Mouse (Mus musculus): ENCODE results near the gene Rtn2. TPM values are rescaled to one million over a fixed set of nuclear protein-coding genes. Genes with fewer than 3 reads are reported as not detected.

The Rtn2 gene
- total and polyA plus RNA-seq, 2 experiments: 0.62 to 0.65 TPM

DNA sequence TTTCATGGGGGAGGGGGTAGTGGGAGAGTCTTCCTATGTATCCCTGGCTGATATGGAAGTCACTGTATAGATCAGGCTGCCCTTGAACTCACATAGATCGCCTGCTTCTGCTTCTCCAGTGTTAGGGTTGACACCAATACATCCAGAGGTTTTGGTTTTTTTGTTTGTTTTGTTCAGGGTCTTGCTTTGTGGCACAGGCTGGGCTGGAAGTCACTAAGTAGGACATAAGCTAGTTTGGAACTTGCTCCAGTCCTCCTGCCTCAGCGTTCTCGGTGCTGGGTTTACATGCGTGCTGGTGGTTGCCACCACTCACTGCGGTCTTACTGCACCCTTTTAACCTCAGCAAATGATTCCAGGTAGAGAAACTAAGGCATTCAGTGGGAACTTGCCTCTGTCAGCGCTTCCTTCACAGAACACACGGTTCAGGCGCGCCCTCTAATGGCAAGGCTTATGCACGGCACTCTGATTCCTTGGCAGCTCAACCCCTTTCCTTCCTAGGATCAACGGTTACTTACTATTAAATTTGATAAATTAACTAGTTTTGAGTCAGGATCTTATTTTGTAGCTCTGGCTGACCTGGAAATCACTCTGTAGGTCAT lies 60.9 kb downstream of the Rtn2 start:
- TF ChIP-seq CTCF (IDR thresholded peaks at IDR 0.05; ENCODE audit: low read depth, low read length) (peak; percentile 96), POLR2A (IDR thresholded peaks at IDR 0.05; ENCODE audit: extremely low read depth, insufficient read depth, low read length) (no peak)
- WGBS: 0% methylated on average over 11 of the region's 11 CpGs
- Histone ChIP-seq H3K27ac (replicated peaks; ENCODE audit: insufficient read depth, low read depth, low read length) (no peak overlapping the region), H3K4me3 (ENCODE audit: insufficient read depth, low read depth, low read length) (no peak overlapping the region), H3K36me3 (ENCODE audit: control insufficient read depth, insufficient read depth, low read length) (no peaks in the 10 kb centered on the region), H3K4me1 (ENCODE audit: control insufficient read depth, insufficient read depth, low read length) (peaks cover 1% of the 10 kb centered on the region; the same call in 1 of the 2 replicates), H3K79me2 (ENCODE audit: control insufficient read depth, insufficient read depth, low read length) (no peaks in the 10 kb centered on the region), H3K9ac (ENCODE audit: low read depth, low read length) (peak overlapping the region; percentile 41; the same call in 1 of the 2 replicates), H3K27me3 (ENCODE audit: control insufficient read depth, insufficient read depth, low read length) (0 out of 2 replicates have a peak, but pooled peaks cover 2% of the 10 kb centered on the region)
- DNase-seq (ENCODE audit: extremely low read depth, low read depth, low spot score): peak; percentile 64

DNA sequence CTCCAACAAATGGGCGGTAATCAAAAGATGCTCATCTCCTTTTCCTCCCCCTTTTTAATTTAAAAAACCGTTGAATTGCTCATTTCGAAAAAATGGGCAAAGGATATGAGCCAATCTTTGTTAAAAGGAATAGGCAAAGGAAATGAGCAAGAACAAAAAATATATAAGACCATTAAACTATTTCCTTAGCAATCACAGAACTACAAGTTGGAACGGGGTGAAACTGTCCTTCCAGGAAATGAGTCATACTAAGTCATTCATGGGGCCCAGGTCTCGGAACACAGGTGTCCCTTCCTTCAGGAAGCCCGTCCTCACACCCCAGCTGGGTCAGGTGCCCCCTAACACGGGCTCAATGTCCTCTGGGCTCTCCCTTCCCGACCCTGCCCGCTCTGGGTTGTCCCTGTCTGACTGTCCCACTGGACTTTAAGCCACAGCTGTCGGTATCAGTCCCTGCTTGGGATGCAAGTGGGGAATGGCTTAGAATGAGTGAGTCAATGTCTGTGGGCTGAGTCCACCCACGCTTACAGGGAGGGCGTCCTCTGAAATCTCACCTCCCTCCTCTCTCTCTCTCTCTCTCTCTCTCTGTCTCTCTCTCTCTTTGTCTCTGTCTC lies 61.9 kb downstream of the Rtn2 start, which contains the start of gene Ercc1:
Gene Ercc1 (plus strand): TSS at position 542 of the 611 bp plus-strand sequence.
- H3K36me3 ChIP-seq (ENCODE audit: control insufficient read depth, insufficient read depth, low read length): no peaks in the 10 kb centered on the region
- WGBS: 20% methylated on average over 12 of the region's 12 CpGs
- no peak for DNase-seq (ENCODE audit: extremely low read depth, low read depth, low spot score)
- H3K79me2 ChIP-seq (ENCODE audit: control insufficient read depth, insufficient read depth, low read length): no peaks in the 10 kb centered on the region
- H3K4me3 ChIP-seq (ENCODE audit: insufficient read depth, low read depth, low read length): peak within 1 kb of the TSS; percentile 63
- no peak for TF ChIP-seq POLR2A (IDR thresholded peaks at IDR 0.05; ENCODE audit: extremely low read depth, insufficient read depth, low read length)
- no peak for TF ChIP-seq CTCF (IDR thresholded peaks at IDR 0.05; ENCODE audit: low read depth, low read length)
- H3K4me1 ChIP-seq (ENCODE audit: control insufficient read depth, insufficient read depth, low read length): peaks cover 1% of the 10 kb centered on the region; the same call in 1 of the 2 replicates
- H3K9ac ChIP-seq (ENCODE audit: low read depth, low read length): peak within 1 kb of the TSS; percentile 60
- H3K27me3 ChIP-seq (ENCODE audit: control insufficient read depth, insufficient read depth, low read length): 0 out of 2 replicates have a peak, but pooled peaks cover 2% of the 10 kb centered on the region
- H3K27ac ChIP-seq (replicated peaks; ENCODE audit: insufficient read depth, low read depth, low read length): no peak within 1 kb of the TSS; the same call in 1 of the 2 replicates

DNA sequence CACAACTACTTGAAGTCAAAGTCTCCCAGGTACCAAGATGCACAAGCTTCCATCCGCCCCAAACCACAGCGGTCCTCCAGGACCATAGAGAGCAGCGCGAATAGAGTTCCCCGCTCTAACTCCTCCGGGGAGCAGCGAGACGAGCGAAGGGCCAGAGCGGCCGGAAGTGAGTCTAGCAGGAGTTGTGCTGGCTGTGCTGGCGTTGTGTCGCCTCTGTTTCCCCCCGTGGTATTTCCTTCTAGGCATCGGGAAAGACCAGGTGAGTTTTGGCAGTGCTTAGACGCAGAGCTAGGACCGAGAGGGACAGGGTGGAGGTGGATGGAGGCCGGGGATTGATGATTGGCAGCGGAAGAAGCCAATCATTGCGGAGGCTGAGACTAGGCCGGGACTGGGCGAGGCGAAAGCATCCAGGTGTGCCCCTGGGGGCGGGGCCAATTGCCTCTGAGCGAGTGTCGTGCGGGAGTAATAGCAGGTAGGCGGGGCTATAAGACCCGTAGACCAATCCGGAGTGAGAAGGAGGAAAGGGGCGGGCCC lies 62.6 kb downstream of the Rtn2 start:
- H3K27ac ChIP-seq (replicated peaks; ENCODE audit: insufficient read depth, low read depth, low read length): no peak overlapping the region; the same call in 1 of the 2 replicates
- peak; percentile 90 for DNase-seq (ENCODE audit: extremely low read depth, low read depth, low spot score)
- peaks cover 1% of the 10 kb centered on the region; the same call in 1 of the 2 replicates for H3K4me1 ChIP-seq (ENCODE audit: control insufficient read depth, insufficient read depth, low read length)
- peak overlapping the region; percentile 63 for H3K4me3 ChIP-seq (ENCODE audit: insufficient read depth, low read depth, low read length)
- TF ChIP-seq POLR2A (IDR thresholded peaks at IDR 0.05; ENCODE audit: extremely low read depth, insufficient read depth, low read length): 0 out of 2 replicates have a peak, but pooled peaks have one; percentile 4
- no peak for TF ChIP-seq CTCF (IDR thresholded peaks at IDR 0.05; ENCODE audit: low read depth, low read length)
- no peaks in the 10 kb centered on the region for H3K79me2 ChIP-seq (ENCODE audit: control insufficient read depth, insufficient read depth, low read length)
- WGBS: under 1% methylated on average over 31 of the region's 31 CpGs
- H3K36me3 ChIP-seq (ENCODE audit: control insufficient read depth, insufficient read depth, low read length): no peaks in the 10 kb centered on the region
- peak overlapping the region; percentile 60 for H3K9ac ChIP-seq (ENCODE audit: low read depth, low read length)
- 0 out of 2 replicates have a peak, but pooled peaks cover 2% of the 10 kb centered on the region for H3K27me3 ChIP-seq (ENCODE audit: control insufficient read depth, insufficient read depth, low read length)

Other genes with a start within 250 kb of the Rtn2 start
- not detected in 2 replicates for gene Rsph6a, start 227.9 kb upstream of the Rtn2 start, total RNA-seq (2014; rRNA removed)
- gene Rsph6a, start 227.9 kb upstream of the Rtn2 start, polyA plus RNA-seq (2012; rRNA removed): not detected in 2 replicates
- 4.5 and 6.7 TPM in 2 replicates for gene Dmwd, start 206.4 kb upstream of the Rtn2 start, total RNA-seq (2014; rRNA removed)
- gene Dmwd, start 206.4 kb upstream of the Rtn2 start, polyA plus RNA-seq (2012; rRNA removed): 29.4 and 35.7 TPM in 2 replicates
- 13.6 and 24.8 TPM in 2 replicates for gene Dmpk, start 198.8 kb upstream of the Rtn2 start, total RNA-seq (2014; rRNA removed)
- gene Dmpk, start 198.8 kb upstream of the Rtn2 start, polyA plus RNA-seq (2012; rRNA removed): 60.0 and 76.4 TPM in 2 replicates
- gene Six5, start 188.0 kb upstream of the Rtn2 start, total RNA-seq (2014; rRNA removed): 1.8 and 2.3 TPM in 2 replicates
- 5.2 and 8.7 TPM in 2 replicates for gene Six5, start 188.0 kb upstream of the Rtn2 start, polyA plus RNA-seq (2012; rRNA removed)
- gene Gm4969, start 164.3 kb upstream of the Rtn2 start, total RNA-seq (2014; rRNA removed): 0.09 TPM in 1 of 2 replicates, not detected in the other
- 0.02 TPM in 1 of 2 replicates, not detected in the other for gene Gm4969, start 164.3 kb upstream of the Rtn2 start, polyA plus RNA-seq (2012; rRNA removed)
- 2.4 and 3.2 TPM in 2 replicates for gene Fbxo46, start 162.8 kb upstream of the Rtn2 start, total RNA-seq (2014; rRNA removed)
- gene Fbxo46, start 162.8 kb upstream of the Rtn2 start, polyA plus RNA-seq (2012; rRNA removed): 4.3 and 5.0 TPM in 2 replicates
- 4.3 and 6.3 TPM in 2 replicates for gene Qpctl, start 133.3 kb upstream of the Rtn2 start, total RNA-seq (2014; rRNA removed)
- 8.9 and 11.7 TPM in 2 replicates for gene Qpctl, start 133.3 kb upstream of the Rtn2 start, polyA plus RNA-seq (2012; rRNA removed)
- 28.4 and 29.4 TPM in 2 replicates for gene Snrpd2, start 132.9 kb upstream of the Rtn2 start, total RNA-seq (2014; rRNA removed)
- gene Snrpd2, start 132.9 kb upstream of the Rtn2 start, polyA plus RNA-seq (2012; rRNA removed): 16.4 and 17.7 TPM in 2 replicates
- not detected in 2 replicates for gene Gipr, start 116.5 kb upstream of the Rtn2 start, total RNA-seq (2014; rRNA removed)
- not detected in 2 replicates for gene Gipr, start 116.5 kb upstream of the Rtn2 start, polyA plus RNA-seq (2012; rRNA removed)
- gene Eml2, start 106.2 kb upstream of the Rtn2 start, total RNA-seq (2014; rRNA removed): 9.8 and 11.1 TPM in 2 replicates
- gene Eml2, start 106.2 kb upstream of the Rtn2 start, polyA plus RNA-seq (2012; rRNA removed): 9.7 and 12.2 TPM in 2 replicates
- gene Gpr4, start 70.1 kb upstream of the Rtn2 start, total RNA-seq (2014; rRNA removed): 0.09 and 0.40 TPM in 2 replicates
- 1.8 and 2.7 TPM in 2 replicates for gene Gpr4, start 70.1 kb upstream of the Rtn2 start, polyA plus RNA-seq (2012; rRNA removed)
- gene Opa3, start 54.3 kb upstream of the Rtn2 start, total RNA-seq (2014; rRNA removed): 12.9 and 16.0 TPM in 2 replicates
- gene Opa3, start 54.3 kb upstream of the Rtn2 start, polyA plus RNA-seq (2012; rRNA removed): 34.1 and 40.4 TPM in 2 replicates
- gene Vasp, start 10.8 kb upstream of the Rtn2 start, total RNA-seq (2014; rRNA removed): 6.3 and 11.3 TPM in 2 replicates
- 24.2 and 37.1 TPM in 2 replicates for gene Vasp, start 10.8 kb upstream of the Rtn2 start, polyA plus RNA-seq (2012; rRNA removed)
- 0.20 TPM in 1 of 2 replicates, not detected in the other for gene Ppm1n, start 2.6 kb upstream of the Rtn2 start, total RNA-seq (2014; rRNA removed)
- gene Ppm1n, start 2.6 kb upstream of the Rtn2 start, polyA plus RNA-seq (2012; rRNA removed): 0.13 TPM in 1 of 2 replicates, not detected in the other
- gene Fosb, start 27.4 kb downstream of the Rtn2 start, total RNA-seq (2014; rRNA removed): 0.07 and 0.09 TPM in 2 replicates
- gene Fosb, start 27.4 kb downstream of the Rtn2 start, polyA plus RNA-seq (2012; rRNA removed): 0.06 and 0.11 TPM in 2 replicates
- gene Ercc1, start 62.2 kb downstream of the Rtn2 start, total RNA-seq (2014; rRNA removed): 6.5 and 6.6 TPM in 2 replicates
- gene Ercc1, start 62.2 kb downstream of the Rtn2 start, polyA plus RNA-seq (2012; rRNA removed): 8.5 and 9.4 TPM in 2 replicates
- 1.3 and 1.7 TPM in 2 replicates for gene Cd3eap, start 76.9 kb downstream of the Rtn2 start, total RNA-seq (2014; rRNA removed)
- gene Cd3eap, start 76.9 kb downstream of the Rtn2 start, polyA plus RNA-seq (2012; rRNA removed): 6.5 and 7.0 TPM in 2 replicates
- 0.18 and 0.20 TPM in 2 replicates for gene Ppp1r13l, start 77.1 kb downstream of the Rtn2 start, total RNA-seq (2014; rRNA removed)
- 3.0 and 4.6 TPM in 2 replicates for gene Ppp1r13l, start 77.1 kb downstream of the Rtn2 start, polyA plus RNA-seq (2012; rRNA removed)
- gene Ercc2, start 99.4 kb downstream of the Rtn2 start, total RNA-seq (2014; rRNA removed): 8.7 and 9.4 TPM in 2 replicates
- 18.7 and 26.8 TPM in 2 replicates for gene Ercc2, start 99.4 kb downstream of the Rtn2 start, polyA plus RNA-seq (2012; rRNA removed)
- 0.37 TPM in 1 of 2 replicates, not detected in the other for gene Klc3, start 121.5 kb downstream of the Rtn2 start, total RNA-seq (2014; rRNA removed)
- gene Klc3, start 121.5 kb downstream of the Rtn2 start, polyA plus RNA-seq (2012; rRNA removed): 0.17 and 0.24 TPM in 2 replicates
- 0.07 and 11.0 TPM in 2 replicates for gene Ckm, start 122.2 kb downstream of the Rtn2 start, total RNA-seq (2014; rRNA removed)
- gene Ckm, start 122.2 kb downstream of the Rtn2 start, polyA plus RNA-seq (2012; rRNA removed): 0.16 and 0.18 TPM in 2 replicates
- gene Mark4, start 176.2 kb downstream of the Rtn2 start, total RNA-seq (2014; rRNA removed): 1.8 and 2.8 TPM in 2 replicates
- gene Mark4, start 176.2 kb downstream of the Rtn2 start, polyA plus RNA-seq (2012; rRNA removed): 4.9 and 6.4 TPM in 2 replicates
- gene Exoc3l2, start 180.7 kb downstream of the Rtn2 start, total RNA-seq (2014; rRNA removed): 2.1 and 2.2 TPM in 2 replicates
- 5.1 and 5.8 TPM in 2 replicates for gene Exoc3l2, start 180.7 kb downstream of the Rtn2 start, polyA plus RNA-seq (2012; rRNA removed)
- gene Bloc1s3, start 225.7 kb downstream of the Rtn2 start, total RNA-seq (2014; rRNA removed): 2.8 and 3.9 TPM in 2 replicates
- 6.2 and 7.3 TPM in 2 replicates for gene Bloc1s3, start 225.7 kb downstream of the Rtn2 start, polyA plus RNA-seq (2012; rRNA removed)
- gene Trappc6a, start 225.8 kb downstream of the Rtn2 start, total RNA-seq (2014; rRNA removed): 19.9 and 25.5 TPM in 2 replicates
- 58.0 and 58.2 TPM in 2 replicates for gene Trappc6a, start 225.8 kb downstream of the Rtn2 start, polyA plus RNA-seq (2012; rRNA removed)
- not detected in 2 replicates for gene Nkpd1, start 235.2 kb downstream of the Rtn2 start, total RNA-seq (2014; rRNA removed)
- not detected in 2 replicates for gene Nkpd1, start 235.2 kb downstream of the Rtn2 start, polyA plus RNA-seq (2012; rRNA removed)